Mouse (Mus musculus) kidney, embryonic 16.5 days (tissue): ENCODE measurements around the gene March5. TPM values are rescaled to one million over a fixed set of nuclear protein-coding genes. Genes with fewer than 3 reads are reported as not detected.
A peak's percentile ranks its signal among the peaks of the same experiment; 100 is the strongest.

Experiments used
- ATAC-seq: fragments of 200-750 bp; cut with Nextera tagmentation; 2 replicates; pipeline ENCODE4 v1.8.0; 2017; ENCODE audit warnings: moderate TSS enrichment; ENCODE audit not compliant: low FRiP score, low TSS enrichment
- H3K27ac ChIP-seq: fragments of 300-500 bp; sonication (generic); 2 replicates; pipeline ENCODE4 v1.5.1; 2014; ENCODE audit warnings: low read length
- H3K27me3 ChIP-seq: fragments of 300-500 bp; sonication (generic); 2 replicates; pipeline ENCODE4 v1.6.1; 2014; ENCODE audit warnings: low read length, control low read depth, mixed read lengths; ENCODE audit not compliant: insufficient read depth
- H3K36me3 ChIP-seq: fragments of 300-500 bp; sonication (generic); 2 replicates; pipeline ENCODE4 v1.6.1; 2014; ENCODE audit warnings: low read length, control low read depth, mixed read lengths; ENCODE audit not compliant: insufficient read depth
- H3K4me1 ChIP-seq: fragments of 300-500 bp; sonication (generic); 2 replicates; pipeline ENCODE4 v1.6.1; 2014; ENCODE audit warnings: low read length, control low read depth, mixed read lengths; ENCODE audit not compliant: insufficient read depth
- H3K4me2 ChIP-seq: fragments of 300-500 bp; sonication (generic); replicated peaks from 2 replicates; pipeline ENCODE4 v1.6.1; 2014; ENCODE audit warnings: low read depth, low read length
- H3K4me3 ChIP-seq: fragments of 300-500 bp; sonication (generic); 2 replicates; pipeline ENCODE4 v1.5.1; 2014; ENCODE audit warnings: mild to moderate bottlenecking, low read length
- H3K9ac ChIP-seq: fragments of 300-500 bp; sonication (generic); replicated peaks from 2 replicates; pipeline ENCODE4 v1.6.1; 2014; ENCODE audit warnings: low read length
- H3K9me3 ChIP-seq: fragments of 300-500 bp; sonication (generic); 2 replicates; pipeline ENCODE4 v1.6.1; 2016; ENCODE audit warnings: low read length, control low read depth
- WGBS: fragments of 180-500 bp; shearing (Covaris S2); extraction: QIAGEN DNeasy Blood & Tissue Kit; methylation state at CpG from one replicate; pipeline ENCODE4 v1.1.7; 2014; 5-methylcytosine and 5-hydroxymethylcytosine counted together
- polyA plus RNA-seq: library from polyadenylated mRNA; unstranded; fragments of >200 nt; fragmentation: Nextera tagmentation; extraction: Ambion mirVana; gene quantifications from 2 replicates; pipeline ENCODE4 v1.2.1, GENCODE M21; 2015

March5 gene
- polyA plus RNA-seq, 1 experiment from 2014 or later: 74.4 TPM

GRCm38 (mm10) chr19:37255321-37255720 lies 48.0 kb downstream of the March5 start:
- Histone ChIP-seq H3K9ac (no peak overlapping the region), H3K4me3 (no peak overlapping the region), H3K27me3 (no peaks in the 10 kb centered on the region), H3K4me2 (no peak overlapping the region), H3K36me3 (no peaks in the 10 kb centered on the region), H3K4me1 (no peaks in the 10 kb centered on the region), H3K9me3 (no peaks in the 10 kb centered on the region), H3K27ac (no peak overlapping the region)
- ATAC-seq: no peak
- WGBS: 87% methylated on average over 9 of the region's 9 CpGs

- H3K4me2 ChIP-seq: no peak overlapping the region
- H3K9ac ChIP-seq: no peak overlapping the region
- H3K9me3 ChIP-seq: no peaks in the 10 kb centered on the region
- no peak for ATAC-seq
- no peaks in the 10 kb centered on the region for H3K36me3 ChIP-seq
- 42% methylated on average over 4 of the region's 4 CpGs for WGBS
- H3K4me3 ChIP-seq: no peak overlapping the region
- H3K4me1 ChIP-seq: no peaks in the 10 kb centered on the region
- no peaks in the 10 kb centered on the region for H3K27me3 ChIP-seq
- H3K27ac ChIP-seq: no peak overlapping the region
Observed at GRCm38 (mm10) chr19:37262389-37262788, 55.0 kb downstream of the March5 start.

- no peaks in the 10 kb centered on the region for H3K9me3 ChIP-seq
- WGBS: 67% methylated on average over 8 of the region's 8 CpGs
- H3K4me3 ChIP-seq: no peak overlapping the region
Observed at GRCm38 (mm10) chr19:37263566-37263942, 56.2 kb downstream of the March5 start.

GRCm38 (mm10) chr19:37263943-37264897 lies 56.9 kb downstream of the March5 start:
- Histone ChIP-seq H3K4me2 (no peak overlapping the region), H3K4me3 (no peak overlapping the region), H3K9me3 (no peaks in the 10 kb centered on the region), H3K36me3 (peaks cover 11% of the 10 kb centered on the region; the same call in 1 of the 2 replicates), H3K27me3 (no peaks in the 10 kb centered on the region), H3K4me1 (no peaks in the 10 kb centered on the region), H3K9ac (no peak overlapping the region), H3K27ac (no peak overlapping the region)
- ATAC-seq: no peak
- WGBS: 64% methylated on average over 23 of the region's 23 CpGs

More at GRCm38 (mm10) chr19:37263566-37263942, 56.2 kb downstream of the March5 start:
- Histone ChIP-seq H3K4me1 (no peaks in the 10 kb centered on the region), H3K4me2 (no peak overlapping the region), H3K9ac (no peak overlapping the region), H3K27me3 (no peaks in the 10 kb centered on the region), H3K36me3 (0 out of 2 replicates have a peak, but pooled peaks cover 5% of the 10 kb centered on the region), H3K27ac (no peak overlapping the region)
- no peak for ATAC-seq

- Histone ChIP-seq H3K27me3 (no peaks in the 10 kb centered on the region), H3K4me3 (no peak overlapping the region), H3K27ac (no peak overlapping the region), H3K9me3 (no peaks in the 10 kb centered on the region), H3K4me1 (no peaks in the 10 kb centered on the region), H3K9ac (no peak overlapping the region), H3K4me2 (no peak overlapping the region), H3K36me3 (peaks cover 18% of the 10 kb centered on the region)
- peak; percentile 70; the same call in 1 of the 2 replicates for ATAC-seq
- WGBS: 35% methylated on average over 10 of the region's 10 CpGs
Observed at GRCm38 (mm10) chr19:37265333-37266103, 58.2 kb downstream of the March5 start.

- Histone ChIP-seq H3K9me3 (no peaks in the 10 kb centered on the region), H3K4me2 (no peak overlapping the region), H3K27me3 (no peaks in the 10 kb centered on the region), H3K27ac (no peak overlapping the region), H3K4me3 (no peak overlapping the region), H3K4me1 (no peaks in the 10 kb centered on the region), H3K9ac (no peak overlapping the region), H3K36me3 (peaks cover 18% of the 10 kb centered on the region)
- no peak for ATAC-seq
- 90% methylated on average over 16 of the region's 16 CpGs for WGBS
Observed at GRCm38 (mm10) chr19:37269106-37269505, 61.8 kb downstream of the March5 start.

Other genes starting within 250 kb of the March5 start
- gene Cpeb3, start 1.1 kb downstream of the March5 start, polyA plus RNA-seq: 0.73 and 1.3 TPM in 2 replicates
- gene Ide, start 130.3 kb downstream of the March5 start, polyA plus RNA-seq: 55.8 and 58.2 TPM in 2 replicates
- gene Kif11, start 168.9 kb downstream of the March5 start, polyA plus RNA-seq: 57.1 and 61.4 TPM in 2 replicates
- 16.2 and 17.9 TPM in 2 replicates for gene Hhex, start 227.3 kb downstream of the March5 start, polyA plus RNA-seq